Mouse (Mus musculus) embryonic facial prominence, embryonic 12.5 days (tissue): Measurements from ENCODE around the gene Prrc2c. TPM values are rescaled to one million over a fixed set of nuclear protein-coding genes. Genes with fewer than 3 reads are reported as not detected.
A peak's percentile ranks its signal among the peaks of the same experiment; 100 is the strongest.

Experiments used
- ATAC-seq: fragments of 200-750 bp; cut with Nextera tagmentation; 2 replicates; pipeline ENCODE4 v1.8.0; 2017; ENCODE audit not compliant: insufficient number of reproducible peaks, insufficient read depth, low FRiP score, low TSS enrichment
- H3K27ac ChIP-seq: fragments of 300-500 bp; sonication (generic); 2 replicates; pipeline ENCODE4 v1.5.1; 2016; ENCODE audit warnings: mild to moderate bottlenecking
- H3K27me3 ChIP-seq: fragments of 300-500 bp; sonication (generic); 2 replicates; pipeline ENCODE4 v1.6.1; 2016; ENCODE audit warnings: mild to moderate bottlenecking, moderate library complexity
- H3K36me3 ChIP-seq: fragments of 300-500 bp; sonication (generic); 2 replicates; pipeline ENCODE4 v1.6.1; 2016; ENCODE audit warnings: mild to moderate bottlenecking
- H3K4me1 ChIP-seq: fragments of 300-500 bp; sonication (generic); 2 replicates; pipeline ENCODE4 v1.6.1; 2016
- H3K4me2 ChIP-seq: fragments of 300-500 bp; sonication (generic); replicated peaks from 2 replicates; pipeline ENCODE4 v1.6.1; 2016; ENCODE audit warnings: mild to moderate bottlenecking, moderate library complexity
- H3K4me3 ChIP-seq: fragments of 300-500 bp; sonication (generic); 2 replicates; pipeline ENCODE4 v1.5.1; 2016; ENCODE audit warnings: mild to moderate bottlenecking
- H3K9ac ChIP-seq: fragments of 300-500 bp; sonication (generic); 2 replicates; pipeline ENCODE4 v1.6.1; 2016; ENCODE audit warnings: mild to moderate bottlenecking, moderate library complexity
- H3K9me3 ChIP-seq: fragments of 300-500 bp; sonication (generic); 2 replicates; pipeline ENCODE4 v1.6.1; 2016; ENCODE audit warnings: mild to moderate bottlenecking, moderate library complexity
- WGBS: fragments of 180-500 bp; shearing (Covaris S2); methylation state at CpG from one replicate; pipeline ENCODE4 v1.1.7; 2016; 5-methylcytosine and 5-hydroxymethylcytosine counted together
- polyA plus RNA-seq: library from polyadenylated mRNA; unstranded; fragments of >200 nt; fragmentation: Nextera tagmentation; extraction: Ambion mirVana; gene quantifications from 2 replicates; pipeline ENCODE4 v1.2.1, GENCODE M21; 2016

The Prrc2c gene
- polyA plus RNA-seq, 1 experiment from 2014 or later, result 179 TPM

- H3K9me3 ChIP-seq, result no peaks in the 10 kb centered on the region
- H3K4me3 ChIP-seq, result peak overlapping the region; percentile 26
- no peaks in the 10 kb centered on the region for H3K27me3 ChIP-seq
- 0 out of 2 replicates have a peak, but pooled peaks cover 3% of the 10 kb centered on the region for H3K4me1 ChIP-seq
- ATAC-seq, result peak; percentile 95
- H3K4me2 ChIP-seq, result peak overlapping the region; percentile 55
- H3K36me3 ChIP-seq, result no peaks in the 10 kb centered on the region
- H3K9ac ChIP-seq, result peak overlapping the region; percentile 53
- WGBS, result 13% methylated on average over 10 of the region's 10 CpGs
- H3K27ac ChIP-seq, result no peak overlapping the region
Measured at GRCm38 (mm10) chr1:162664826-162665475, 75.4 kb downstream of the Prrc2c start.

- WGBS, result 85% methylated on average over 11 of the region's 11 CpGs
- no peak for ATAC-seq
- no peak overlapping the region for H3K27ac ChIP-seq
- H3K36me3 ChIP-seq, result no peaks in the 10 kb centered on the region
- H3K9ac ChIP-seq, result no peak overlapping the region
- H3K4me1 ChIP-seq, result 0 out of 2 replicates have a peak, but pooled peaks cover 3% of the 10 kb centered on the region
- H3K4me3 ChIP-seq, result no peak overlapping the region
- no peaks in the 10 kb centered on the region for H3K27me3 ChIP-seq
- no peaks in the 10 kb centered on the region for H3K9me3 ChIP-seq
- H3K4me2 ChIP-seq, result no peak overlapping the region
Measured at GRCm38 (mm10) chr1:162660276-162660860, 80.0 kb downstream of the Prrc2c start.

- Histone ChIP-seq H3K4me3 (no peak within 1 kb of the TSS), H3K27ac (no peak within 1 kb of the TSS), H3K4me2 (no peak within 1 kb of the TSS), H3K36me3 (no peaks in the 10 kb centered on the region), H3K9ac (no peak within 1 kb of the TSS), H3K4me1 (no peaks in the 10 kb centered on the region), H3K9me3 (no peaks in the 10 kb centered on the region), H3K27me3 (no peaks in the 10 kb centered on the region)
- no peak for ATAC-seq
- WGBS, result 91% methylated on average over 7 of the region's 7 CpGs
Measured at GRCm38 (mm10) chr1:162658119-162658518, 82.2 kb downstream of the Prrc2c start, which contains the start of gene Myocos. Gene Myocos (minus strand): TSS chr1:162658219.

GRCm38 (mm10) chr1:162648416-162648815 lies 91.9 kb downstream of the Prrc2c start:
- no peak overlapping the region for H3K4me3 ChIP-seq
- no peak overlapping the region for H3K4me2 ChIP-seq
- no peaks in the 10 kb centered on the region for H3K27me3 ChIP-seq
- ATAC-seq, result no peak
- no peaks in the 10 kb centered on the region for H3K4me1 ChIP-seq
- H3K27ac ChIP-seq, result no peak overlapping the region
- H3K9me3 ChIP-seq, result no peaks in the 10 kb centered on the region
- no peaks in the 10 kb centered on the region for H3K36me3 ChIP-seq
- 95% methylated on average over 14 of the region's 14 CpGs for WGBS
- no peak overlapping the region for H3K9ac ChIP-seq

- H3K27ac ChIP-seq, result no peak overlapping the region
- H3K4me3 ChIP-seq, result no peak overlapping the region
- H3K4me1 ChIP-seq, result no peaks in the 10 kb centered on the region
- no peak overlapping the region for H3K9ac ChIP-seq
- H3K27me3 ChIP-seq, result no peaks in the 10 kb centered on the region
- H3K4me2 ChIP-seq, result no peak overlapping the region
- ATAC-seq, result no peak
- no peaks in the 10 kb centered on the region for H3K9me3 ChIP-seq
- 76% methylated on average over 10 of the region's 10 CpGs for WGBS
- H3K36me3 ChIP-seq, result no peaks in the 10 kb centered on the region
Measured at GRCm38 (mm10) chr1:162646083-162646686, 94.2 kb downstream of the Prrc2c start.

GRCm38 (mm10) chr1:162643752-162644151 lies 96.6 kb downstream of the Prrc2c start:
- H3K27me3 ChIP-seq, result no peaks in the 10 kb centered on the region
- no peak overlapping the region for H3K4me2 ChIP-seq
- 40% methylated on average over 4 of the region's 4 CpGs for WGBS
- no peaks in the 10 kb centered on the region for H3K36me3 ChIP-seq
- no peak overlapping the region for H3K27ac ChIP-seq
- H3K4me3 ChIP-seq, result no peak overlapping the region
- H3K9ac ChIP-seq, result no peak overlapping the region
- no peaks in the 10 kb centered on the region for H3K9me3 ChIP-seq
- no peak for ATAC-seq
- no peaks in the 10 kb centered on the region for H3K4me1 ChIP-seq

GRCm38 (mm10) chr1:162642591-162642990 lies 97.8 kb downstream of the Prrc2c start:
- no peaks in the 10 kb centered on the region for H3K9me3 ChIP-seq
- H3K4me1 ChIP-seq, result no peaks in the 10 kb centered on the region
- no peak overlapping the region for H3K27ac ChIP-seq
- no peak overlapping the region for H3K4me3 ChIP-seq
- H3K36me3 ChIP-seq, result no peaks in the 10 kb centered on the region
- no peaks in the 10 kb centered on the region for H3K27me3 ChIP-seq
- H3K4me2 ChIP-seq, result no peak overlapping the region
- no peak for ATAC-seq
- H3K9ac ChIP-seq, result no peak overlapping the region
- WGBS, result 74% methylated on average over 3 of the region's 3 CpGs

- no peak overlapping the region for H3K4me2 ChIP-seq
- WGBS, result 96% methylated on average over 1 of the region's 1 CpGs
- H3K9ac ChIP-seq, result no peak overlapping the region
- H3K27ac ChIP-seq, result no peak overlapping the region
- no peaks in the 10 kb centered on the region for H3K9me3 ChIP-seq
- no peak for ATAC-seq
- H3K27me3 ChIP-seq, result no peaks in the 10 kb centered on the region
- no peak overlapping the region for H3K4me3 ChIP-seq
- H3K36me3 ChIP-seq, result no peaks in the 10 kb centered on the region
- H3K4me1 ChIP-seq, result 0 out of 2 replicates have a peak, but pooled peaks cover 6% of the 10 kb centered on the region
Measured at GRCm38 (mm10) chr1:162639861-162640260, 100.5 kb downstream of the Prrc2c start.

GRCm38 (mm10) chr1:162639051-162639750 lies 101.2 kb downstream of the Prrc2c start, which contains the start of gene Myoc:
Gene Myoc (plus strand): TSS chr1:162639155.
- Histone ChIP-seq H3K27ac (no peak within 1 kb of the TSS), H3K27me3 (no peaks in the 10 kb centered on the region), H3K4me1 (0 out of 2 replicates have a peak, but pooled peaks cover 6% of the 10 kb centered on the region), H3K4me2 (no peak within 1 kb of the TSS), H3K9me3 (no peaks in the 10 kb centered on the region), H3K36me3 (no peaks in the 10 kb centered on the region), H3K9ac (no peak within 1 kb of the TSS), H3K4me3 (no peak within 1 kb of the TSS)
- WGBS, result 82% methylated on average over 10 of the region's 10 CpGs
- no peak for ATAC-seq

GRCm38 (mm10) chr1:162638535-162638934 lies 101.8 kb downstream of the Prrc2c start:
- H3K27me3 ChIP-seq, result no peaks in the 10 kb centered on the region
- no peak for ATAC-seq
- no peak overlapping the region for H3K4me3 ChIP-seq
- H3K27ac ChIP-seq, result no peak overlapping the region
- H3K4me1 ChIP-seq, result 0 out of 2 replicates have a peak, but pooled peaks cover 6% of the 10 kb centered on the region
- no peak overlapping the region for H3K4me2 ChIP-seq
- no peaks in the 10 kb centered on the region for H3K9me3 ChIP-seq
- H3K9ac ChIP-seq, result no peak overlapping the region
- no peaks in the 10 kb centered on the region for H3K36me3 ChIP-seq
- 90% methylated on average over 4 of the region's 4 CpGs for WGBS

GRCm38 (mm10) chr1:162636516-162636915 lies 103.8 kb downstream of the Prrc2c start:
- Histone ChIP-seq H3K4me3 (no peak overlapping the region), H3K9me3 (no peaks in the 10 kb centered on the region), H3K4me2 (no peak overlapping the region), H3K36me3 (no peaks in the 10 kb centered on the region), H3K27me3 (no peaks in the 10 kb centered on the region), H3K27ac (no peak overlapping the region), H3K4me1 (0 out of 2 replicates have a peak, but pooled peaks cover 6% of the 10 kb centered on the region), H3K9ac (no peak overlapping the region)
- no peak for ATAC-seq
- WGBS, result 77% methylated on average over 3 of the region's 3 CpGs
